Mouse (Mus musculus) midbrain, postnatal 0 days (tissue): ENCODE data around the gene Evi5. TPM values are rescaled to one million over a fixed set of nuclear protein-coding genes. Genes with fewer than 3 reads are reported as not detected.

Experiments
- ATAC-seq: fragments of 200-750 bp; cut with Nextera tagmentation; 2 replicates; pipeline ENCODE4 v1.8.0; 2017; ENCODE audit warnings: moderate number of reproducible peaks, mild to moderate bottlenecking, moderate TSS enrichment, moderate library complexity; ENCODE audit not compliant: low FRiP score
- DNase-seq: peaks from one replicate; pipeline ENCODE4 v3.0.0-alpha.2; 2015; ENCODE audit warnings: low spot score
- H3K27ac ChIP-seq: fragments of 300-500 bp; sonication (generic); 2 replicates; pipeline ENCODE4 v1.5.1; 2014; ENCODE audit warnings: low read depth, mild to moderate bottlenecking, low read length, mixed read lengths
- H3K27me3 ChIP-seq: fragments of 300-500 bp; sonication (generic); 2 replicates; pipeline ENCODE4 v1.6.1; 2014; ENCODE audit warnings: low read length, control low read depth, mixed read lengths; ENCODE audit not compliant: insufficient read depth
- H3K36me3 ChIP-seq: fragments of 300-500 bp; sonication (generic); 2 replicates; pipeline ENCODE4 v1.6.1; 2014; ENCODE audit warnings: low read length, control low read depth, mixed read lengths; ENCODE audit not compliant: insufficient read depth
- H3K4me1 ChIP-seq: fragments of 300-500 bp; sonication (generic); 2 replicates; pipeline ENCODE4 v1.6.1; 2014; ENCODE audit warnings: mild to moderate bottlenecking, control low read depth, antibody characterized with exemption, low read length, mixed read lengths; ENCODE audit not compliant: insufficient read depth
- H3K4me2 ChIP-seq: fragments of 300-500 bp; sonication (generic); 2 replicates; pipeline ENCODE4 v1.6.1; 2014; ENCODE audit warnings: low read depth, mild to moderate bottlenecking, low read length, mixed read lengths; ENCODE audit not compliant: poor library complexity, severe bottlenecking
- H3K4me3 ChIP-seq: fragments of 300-500 bp; sonication (generic); 2 replicates; pipeline ENCODE4 v1.5.1; 2014; ENCODE audit warnings: low read depth, mild to moderate bottlenecking, low read length, moderate library complexity
- H3K9ac ChIP-seq: fragments of 300-500 bp; sonication (generic); replicated peaks from 2 replicates; pipeline ENCODE4 v1.6.1; 2014; ENCODE audit warnings: mild to moderate bottlenecking, low read length, moderate library complexity, mixed read lengths; ENCODE audit not compliant: poor library complexity, severe bottlenecking
- H3K9me3 ChIP-seq: fragments of 300-500 bp; sonication (generic); 2 replicates; pipeline ENCODE4 v1.6.1; 2016; ENCODE audit warnings: low read length, control low read depth
- CTCF ChIP-seq: IDR thresholded peaks from 2 replicates; pipeline ENCODE4 v1.5.1; 2016; ENCODE audit warnings: antibody characterized with exemption, mild to moderate bottlenecking
- WGBS: fragments of 180-500 bp; shearing (Covaris S2); extraction: QIAGEN DNeasy Blood & Tissue Kit; methylation state at CpG from one replicate; pipeline ENCODE4 v1.1.7; 2014; 5-methylcytosine and 5-hydroxymethylcytosine counted together
- polyA plus RNA-seq: library from polyadenylated mRNA; unstranded; fragments of >200 nt; fragmentation: Nextera tagmentation; extraction: Ambion mirVana; gene quantifications from 2 replicates; pipeline ENCODE4 v1.2.1, GENCODE M21; 2015
- total RNA-seq: library from RNA; depleted of rRNA; stranded (reverse); fragments of >200 nt; gene quantifications from 2 replicates; pipeline ENCODE4 v1.2.3, GENCODE M21; 2014; rRNA removed

The Evi5 gene
- total and polyA plus RNA-seq, 2 experiments from 2014 or later: 47.1 to 55.0 TPM

- H3K4me2 ChIP-seq: no peak overlapping the region
These were observed 173.2 kb downstream of the Evi5 start for GRCm38 (mm10) chr5:107701658-107702057.

GRCm38 (mm10) chr5:107700873-107701272 is 174.0 kb downstream of the Evi5 start:
- ATAC-seq (no peak), DNase-seq (no peak)
- TF ChIP-seq CTCF: no peak

More at GRCm38 (mm10) chr5:107701658-107702057, 173.2 kb downstream of the Evi5 start:
- ATAC-seq (no peak), DNase-seq (no peak)
- 82% methylated on average over 9 of the region's 9 CpGs for WGBS
- H3K4me1 ChIP-seq: no peaks in the 10 kb centered on the region
- H3K9ac ChIP-seq: no peak overlapping the region
- TF ChIP-seq CTCF: no peak
- no peak overlapping the region for H3K27ac ChIP-seq
- no peaks in the 10 kb centered on the region for H3K9me3 ChIP-seq
- H3K4me3 ChIP-seq: no peak overlapping the region
- H3K36me3 ChIP-seq: no peaks in the 10 kb centered on the region
- no peaks in the 10 kb centered on the region for H3K27me3 ChIP-seq

GRCm38 (mm10) chr5:107698888-107699287 is 176.0 kb downstream of the Evi5 start:
- H3K4me1 ChIP-seq: no peaks in the 10 kb centered on the region
- no peak overlapping the region for H3K27ac ChIP-seq
- no peak overlapping the region for H3K4me2 ChIP-seq
- no peak overlapping the region for H3K4me3 ChIP-seq
- WGBS: 79% methylated on average over 8 of the region's 8 CpGs
- H3K9ac ChIP-seq: no peak overlapping the region
- ATAC-seq (no peak), DNase-seq (no peak)
- H3K27me3 ChIP-seq: no peaks in the 10 kb centered on the region
- no peak for TF ChIP-seq CTCF
- no peaks in the 10 kb centered on the region for H3K36me3 ChIP-seq
- H3K9me3 ChIP-seq: no peaks in the 10 kb centered on the region

More at GRCm38 (mm10) chr5:107700873-107701272, 174.0 kb downstream of the Evi5 start:
- no peaks in the 10 kb centered on the region for H3K9me3 ChIP-seq
- WGBS: 93% methylated on average over 10 of the region's 10 CpGs
- H3K27ac ChIP-seq: no peak overlapping the region
- H3K27me3 ChIP-seq: no peaks in the 10 kb centered on the region
- H3K36me3 ChIP-seq: no peaks in the 10 kb centered on the region
- H3K4me3 ChIP-seq: no peak overlapping the region
- H3K4me2 ChIP-seq: no peak overlapping the region
- H3K9ac ChIP-seq: no peak overlapping the region
- H3K4me1 ChIP-seq: no peaks in the 10 kb centered on the region

GRCm38 (mm10) chr5:107695019-107695418 is 179.9 kb downstream of the Evi5 start:
- 72% methylated on average over 3 of the region's 3 CpGs for WGBS

More at GRCm38 (mm10) chr5:107695019-107695418, 179.9 kb downstream of the Evi5 start:
- TF ChIP-seq CTCF: no peak
- H3K4me2 ChIP-seq: no peak overlapping the region
- ATAC-seq (no peak), DNase-seq (no peak)
- no peaks in the 10 kb centered on the region for H3K4me1 ChIP-seq
- H3K27ac ChIP-seq: no peak overlapping the region
- no peaks in the 10 kb centered on the region for H3K27me3 ChIP-seq
- no peak overlapping the region for H3K9ac ChIP-seq
- no peaks in the 10 kb centered on the region for H3K36me3 ChIP-seq
- H3K4me3 ChIP-seq: no peak overlapping the region
- no peaks in the 10 kb centered on the region for H3K9me3 ChIP-seq

Other genes starting within 250 kb of the Evi5 start
- gene Gfi1, start 149.1 kb downstream of the Evi5 start, total RNA-seq: 0.05 TPM in 1 of 2 replicates, not detected in the other
- gene Gfi1, start 149.1 kb downstream of the Evi5 start, polyA plus RNA-seq: not detected in 2 replicates
- gene Ube2d2b, start 45.0 kb downstream of the Evi5 start, total RNA-seq: not detected in 2 replicates
- 0.09 TPM in 1 of 2 replicates, not detected in the other for gene Ube2d2b, start 45.0 kb downstream of the Evi5 start, polyA plus RNA-seq
- 128 and 189 TPM in 2 replicates for gene Rpl5, start 25.4 kb upstream of the Evi5 start, total RNA-seq
- 62.2 and 63.1 TPM in 2 replicates for gene Rpl5, start 25.4 kb upstream of the Evi5 start, polyA plus RNA-seq
- gene Fam69a, start 112.0 kb upstream of the Evi5 start, total RNA-seq: 16.2 and 24.6 TPM in 2 replicates
- 77.4 and 79.7 TPM in 2 replicates for gene Fam69a, start 112.0 kb upstream of the Evi5 start, polyA plus RNA-seq
- 57.9 and 60.0 TPM in 2 replicates for gene Mtf2, start 190.6 kb upstream of the Evi5 start, total RNA-seq
- gene Mtf2, start 190.6 kb upstream of the Evi5 start, polyA plus RNA-seq: 54.7 and 55.0 TPM in 2 replicates